Mouse (Mus musculus): ENCODE results near the gene Rsg1. TPM values are rescaled to one million over a fixed set of nuclear protein-coding genes. Genes with fewer than 3 reads are reported as not detected.
A peak's percentile ranks its signal among the peaks of the same experiment; 100 is the strongest.

The Rsg1 gene
- polyA plus RNA-seq, 1 experiment from 2014 or later, result 8.9 TPM

DNA sequence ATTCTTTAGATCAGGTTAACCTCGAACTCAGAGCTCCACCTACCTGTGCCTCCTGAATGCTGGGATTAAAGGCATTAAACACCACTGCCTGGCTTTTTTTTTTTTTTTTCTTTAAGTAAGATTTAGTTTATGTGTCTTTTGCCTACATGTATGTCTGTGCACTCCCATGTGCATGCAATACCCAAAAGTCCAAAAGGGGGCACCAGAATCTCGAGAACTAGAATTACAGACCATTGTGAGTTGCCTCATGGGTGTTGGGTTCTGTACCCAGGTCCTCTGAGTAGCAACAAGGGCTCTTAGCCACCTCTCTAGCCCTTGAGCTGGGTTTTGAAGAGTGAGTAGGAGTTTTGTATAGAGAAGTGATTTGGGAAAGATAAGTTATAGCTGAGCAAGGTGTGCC lies 38.9 kb downstream of the Rsg1 start:
- H3K9ac ChIP-seq (replicated peaks), result no peak overlapping the region
- no peak overlapping the region for H3K4me2 ChIP-seq (replicated peaks)
- H3K9me3 ChIP-seq, result no peaks in the 10 kb centered on the region
- no peak overlapping the region for H3K27ac ChIP-seq
- peaks cover 33% of the 10 kb centered on the region for H3K27me3 ChIP-seq
- no peak overlapping the region for H3K4me3 ChIP-seq (replicated peaks)
- WGBS, result 72% methylated on average over 2 of the region's 2 CpGs
- ATAC-seq, result no peak
- H3K36me3 ChIP-seq, result no peaks in the 10 kb centered on the region
- H3K4me1 ChIP-seq (replicated peaks), result peaks cover 14% of the 10 kb centered on the region

DNA sequence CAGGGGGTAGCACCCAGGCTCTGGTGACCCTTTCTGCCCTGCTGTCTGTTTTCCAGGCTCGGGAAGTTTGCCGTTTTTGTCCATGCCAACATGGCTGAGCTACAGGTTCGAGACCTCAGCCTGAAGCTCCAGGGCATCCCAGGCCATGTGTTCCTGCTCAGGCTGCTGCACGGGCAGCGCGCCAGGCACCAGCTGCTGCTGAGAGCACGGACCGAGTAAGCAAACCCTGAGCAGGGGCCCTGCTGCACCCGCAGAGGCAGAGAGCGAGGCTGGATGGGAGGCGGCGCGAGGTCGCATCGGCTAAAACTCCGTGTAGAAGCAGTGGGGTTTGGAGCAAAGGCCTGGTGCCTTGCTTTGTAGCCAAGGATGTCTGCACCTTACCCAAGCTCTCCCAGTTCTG lies 40.5 kb downstream of the Rsg1 start:
- WGBS, result 83% methylated on average over 16 of the region's 16 CpGs
- ATAC-seq, result no peak; the same call in 1 of the 2 replicates

DNA sequence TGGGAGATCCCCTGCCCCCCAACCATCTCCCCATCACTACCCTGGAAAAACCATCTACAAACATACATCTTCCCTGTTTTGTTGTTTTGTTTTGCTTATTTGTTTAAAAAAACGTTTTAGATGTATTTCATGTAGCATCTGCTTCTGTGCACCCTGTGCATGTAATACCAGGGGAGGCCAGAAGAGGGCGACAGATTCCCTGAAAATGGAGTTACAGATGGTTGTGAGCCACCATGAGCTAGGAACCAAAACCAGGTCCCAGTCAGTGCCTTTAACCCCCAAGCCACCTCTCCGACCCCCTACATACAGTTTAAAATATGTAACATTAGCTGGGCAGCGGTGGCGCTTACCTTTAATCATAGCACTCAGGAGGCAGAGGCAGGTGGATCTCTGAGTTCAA lies 43.7 kb downstream of the Rsg1 start:
- H3K4me2 ChIP-seq (replicated peaks), result no peak overlapping the region
- WGBS, result 67% methylated on average over 5 of the region's 5 CpGs
- no peak for ATAC-seq
- H3K9me3 ChIP-seq, result no peaks in the 10 kb centered on the region
- H3K4me3 ChIP-seq (replicated peaks), result no peak overlapping the region
- no peak overlapping the region for H3K27ac ChIP-seq
- no peak overlapping the region for H3K9ac ChIP-seq (replicated peaks)
- no peaks in the 10 kb centered on the region for H3K27me3 ChIP-seq
- H3K4me1 ChIP-seq (replicated peaks), result no peaks in the 10 kb centered on the region; the same call in 1 of the 2 replicates
- H3K36me3 ChIP-seq, result no peaks in the 10 kb centered on the region

More for the DNA sequence above, 40.5 kb downstream of the Rsg1 start:
- Histone ChIP-seq H3K27me3 (peaks cover 17% of the 10 kb centered on the region), H3K4me2 (replicated peaks) (no peak overlapping the region), H3K9ac (replicated peaks) (0 out of 2 replicates have a peak overlapping the region, but pooled peaks have one; percentile 3), H3K4me3 (replicated peaks) (no peak overlapping the region), H3K27ac (no peak overlapping the region), H3K36me3 (no peaks in the 10 kb centered on the region), H3K4me1 (replicated peaks) (peaks cover 4% of the 10 kb centered on the region; the same call in 1 of the 2 replicates), H3K9me3 (no peaks in the 10 kb centered on the region)

DNA sequence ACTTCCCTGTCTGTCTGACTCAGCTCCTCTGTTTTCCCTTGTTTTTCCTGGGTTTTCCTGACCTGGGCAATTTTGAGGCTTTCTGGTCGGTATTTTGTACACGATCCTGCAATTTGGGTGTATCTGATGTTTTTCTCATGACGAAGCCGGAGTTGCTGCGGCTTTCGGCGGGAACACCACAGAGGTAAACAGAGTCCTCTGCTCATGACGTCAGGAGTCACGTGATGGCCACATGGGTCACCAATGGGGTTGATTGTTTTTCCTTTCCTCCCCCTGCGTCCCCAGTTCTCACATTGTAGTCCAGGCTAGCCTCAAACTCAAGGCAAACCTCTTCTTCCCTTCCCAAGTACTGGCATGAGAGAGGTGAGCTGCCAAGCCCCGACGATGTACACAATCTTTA lies 45.7 kb downstream of the Rsg1 start:
- ATAC-seq, result no peak
- H3K9ac ChIP-seq (replicated peaks), result no peak overlapping the region
- no peaks in the 10 kb centered on the region for H3K36me3 ChIP-seq
- 79% methylated on average over 12 of the region's 12 CpGs for WGBS
- H3K4me1 ChIP-seq (replicated peaks), result no peaks in the 10 kb centered on the region; the same call in 1 of the 2 replicates
- no peak overlapping the region for H3K27ac ChIP-seq
- no peaks in the 10 kb centered on the region for H3K27me3 ChIP-seq
- no peak overlapping the region for H3K4me3 ChIP-seq (replicated peaks)
- no peak overlapping the region for H3K4me2 ChIP-seq (replicated peaks)
- no peaks in the 10 kb centered on the region for H3K9me3 ChIP-seq

DNA sequence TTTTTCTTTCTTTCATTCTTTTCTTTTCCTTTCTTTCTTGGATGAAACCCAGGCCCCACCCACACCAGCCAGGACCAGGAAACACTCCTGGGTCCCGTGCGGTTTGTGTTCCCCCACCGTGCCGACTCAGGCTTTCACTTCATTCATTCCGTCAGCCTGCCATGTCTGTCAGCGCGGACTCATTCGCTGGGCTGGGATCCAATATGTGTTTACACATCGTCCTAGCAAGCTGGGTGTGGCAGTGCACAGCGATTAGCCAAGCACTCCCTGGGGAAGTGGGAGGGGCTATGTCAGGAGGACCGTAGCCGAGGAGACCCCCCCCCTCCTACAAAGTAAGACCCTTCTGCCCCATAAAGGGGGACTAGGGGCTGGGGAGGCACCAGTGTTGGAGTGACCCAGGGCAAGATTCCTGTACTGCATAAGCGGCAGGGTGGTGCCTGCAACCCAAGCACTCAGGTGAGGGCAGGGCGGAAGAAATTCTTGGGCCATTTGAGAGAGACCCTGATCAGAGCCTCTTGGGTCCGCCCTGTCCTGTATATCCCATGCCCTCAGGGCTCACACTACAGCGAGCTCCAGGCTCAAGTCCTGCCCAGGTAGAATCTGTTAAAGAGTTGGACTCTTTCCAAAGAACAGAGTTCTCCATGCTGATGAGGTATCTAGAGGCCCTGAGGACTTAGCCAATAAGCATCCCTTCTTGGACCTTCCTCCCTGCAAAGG lies 46.4 kb downstream of the Rsg1 start:
- H3K4me2 ChIP-seq (replicated peaks), result no peak overlapping the region
- ATAC-seq, result no peak

DNA sequence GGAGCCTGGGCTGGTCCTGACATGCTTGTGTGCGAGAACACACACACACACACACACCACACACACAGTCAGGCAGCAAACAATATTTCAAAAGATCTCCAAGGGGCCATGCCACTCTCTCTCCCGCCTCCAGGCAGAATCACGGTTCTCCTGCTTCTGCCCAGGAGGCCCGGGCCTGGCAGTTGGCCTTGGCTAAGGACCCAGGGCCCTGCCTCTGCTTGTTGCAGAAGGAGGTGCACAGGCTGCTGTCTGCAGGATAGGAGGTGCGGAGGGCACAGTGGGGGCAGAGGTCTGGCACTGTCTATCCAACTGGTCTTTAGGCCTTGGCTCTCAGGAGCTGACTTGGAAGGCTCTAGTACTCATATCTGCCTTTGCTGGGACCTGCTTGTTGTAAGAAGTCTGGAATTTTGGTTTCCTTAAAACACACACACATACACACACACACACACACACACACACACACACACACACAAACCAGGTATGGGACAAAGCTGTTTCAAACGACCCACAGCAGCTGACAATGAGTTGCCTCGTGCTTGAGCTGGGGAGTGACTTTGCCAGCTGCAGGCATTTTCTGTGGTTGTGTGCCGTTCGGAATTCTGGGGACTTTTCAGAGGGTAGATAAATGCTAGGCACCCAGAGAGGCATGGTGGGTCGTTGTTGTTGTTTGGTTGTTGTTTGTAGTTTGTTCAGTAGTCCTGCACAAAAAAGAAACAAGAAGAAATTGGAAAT lies 49.3 kb downstream of the Rsg1 start:
- H3K27me3 ChIP-seq, result no peaks in the 10 kb centered on the region
- no peak overlapping the region for H3K4me2 ChIP-seq (replicated peaks)
- no peaks in the 10 kb centered on the region for H3K36me3 ChIP-seq
- H3K9me3 ChIP-seq, result no peaks in the 10 kb centered on the region
- H3K4me3 ChIP-seq (replicated peaks), result no peak overlapping the region
- H3K27ac ChIP-seq, result no peak overlapping the region
- 82% methylated on average over 10 of the region's 10 CpGs for WGBS
- no peak overlapping the region for H3K9ac ChIP-seq (replicated peaks)
- no peaks in the 10 kb centered on the region for H3K4me1 ChIP-seq (replicated peaks)
- ATAC-seq, result no peak

More for the DNA sequence above, 46.4 kb downstream of the Rsg1 start:
- WGBS, result 76% methylated on average over 16 of the region's 16 CpGs
- no peak overlapping the region for H3K9ac ChIP-seq (replicated peaks)
- no peak overlapping the region for H3K27ac ChIP-seq
- H3K4me3 ChIP-seq (replicated peaks), result no peak overlapping the region
- no peaks in the 10 kb centered on the region for H3K4me1 ChIP-seq (replicated peaks)
- no peaks in the 10 kb centered on the region for H3K27me3 ChIP-seq
- H3K9me3 ChIP-seq, result no peaks in the 10 kb centered on the region
- H3K36me3 ChIP-seq, result no peaks in the 10 kb centered on the region

DNA sequence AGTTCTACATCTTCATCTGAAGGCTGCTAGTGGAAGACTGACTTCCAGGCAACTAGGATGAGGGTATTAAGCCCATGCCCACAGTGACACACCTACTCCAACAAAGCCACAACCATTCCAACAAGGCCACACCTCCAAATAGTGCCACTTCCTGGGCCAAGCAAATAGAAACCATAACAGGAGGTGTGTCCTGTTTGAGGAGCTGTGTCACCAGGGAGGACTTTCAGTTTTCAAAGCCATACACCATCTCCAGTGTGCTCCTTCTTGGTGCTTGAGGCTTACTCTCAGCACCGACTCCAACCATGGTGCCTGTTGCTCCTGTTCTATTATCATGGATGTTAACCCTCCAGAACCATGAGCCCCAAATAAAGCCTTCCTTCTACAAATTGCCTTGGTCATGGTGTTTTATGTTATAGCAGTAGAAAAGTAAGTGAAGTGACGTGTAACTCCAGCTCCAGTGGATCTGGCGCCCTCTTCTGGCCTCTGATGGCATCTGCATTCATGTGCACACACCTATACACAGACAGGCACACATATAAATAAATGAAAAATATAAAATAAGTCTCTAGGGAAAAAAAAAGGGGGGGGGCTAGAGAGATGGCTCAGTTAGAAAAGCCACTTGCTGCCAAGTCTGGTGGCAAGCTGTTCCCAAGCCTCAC lies 52.4 kb downstream of the Rsg1 start:
- no peaks in the 10 kb centered on the region for H3K27me3 ChIP-seq
- 86% methylated on average over 3 of the region's 3 CpGs for WGBS
- H3K4me3 ChIP-seq (replicated peaks), result no peak overlapping the region
- no peaks in the 10 kb centered on the region for H3K36me3 ChIP-seq
- no peak overlapping the region for H3K9ac ChIP-seq (replicated peaks)
- H3K9me3 ChIP-seq, result no peaks in the 10 kb centered on the region
- no peak for ATAC-seq
- H3K4me2 ChIP-seq (replicated peaks), result no peak overlapping the region
- no peak overlapping the region for H3K27ac ChIP-seq
- no peaks in the 10 kb centered on the region for H3K4me1 ChIP-seq (replicated peaks)

DNA sequence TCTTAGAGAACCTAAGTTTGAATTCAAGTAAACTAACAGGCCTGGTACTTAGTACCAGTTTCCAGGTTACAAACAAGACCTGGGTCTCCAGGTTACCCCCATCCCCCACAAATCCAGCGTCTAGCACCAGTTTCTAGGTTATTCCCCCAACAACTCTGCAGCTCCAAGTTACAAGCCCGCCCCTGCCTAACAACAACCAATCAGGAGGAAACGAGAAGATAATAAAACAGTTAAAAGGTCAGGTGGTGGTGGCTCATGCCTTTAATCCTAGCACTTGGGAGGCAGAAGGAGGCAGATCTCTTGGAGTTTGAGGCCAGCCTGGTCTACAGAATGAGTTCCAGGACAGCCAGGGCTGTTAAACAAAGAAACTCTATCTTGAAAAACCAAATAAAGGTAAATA lies 53.5 kb downstream of the Rsg1 start:
- H3K27ac ChIP-seq, result no peak overlapping the region
- ATAC-seq, result no peak
- no peaks in the 10 kb centered on the region for H3K9me3 ChIP-seq
- no peak overlapping the region for H3K4me2 ChIP-seq (replicated peaks)
- H3K4me3 ChIP-seq (replicated peaks), result no peak overlapping the region
- H3K4me1 ChIP-seq (replicated peaks), result no peaks in the 10 kb centered on the region
- peaks cover 9% of the 10 kb centered on the region; the same call in 1 of the 2 replicates for H3K27me3 ChIP-seq
- H3K36me3 ChIP-seq, result no peaks in the 10 kb centered on the region
- 80% methylated on average over 3 of the region's 3 CpGs for WGBS
- no peak overlapping the region for H3K9ac ChIP-seq (replicated peaks)

DNA sequence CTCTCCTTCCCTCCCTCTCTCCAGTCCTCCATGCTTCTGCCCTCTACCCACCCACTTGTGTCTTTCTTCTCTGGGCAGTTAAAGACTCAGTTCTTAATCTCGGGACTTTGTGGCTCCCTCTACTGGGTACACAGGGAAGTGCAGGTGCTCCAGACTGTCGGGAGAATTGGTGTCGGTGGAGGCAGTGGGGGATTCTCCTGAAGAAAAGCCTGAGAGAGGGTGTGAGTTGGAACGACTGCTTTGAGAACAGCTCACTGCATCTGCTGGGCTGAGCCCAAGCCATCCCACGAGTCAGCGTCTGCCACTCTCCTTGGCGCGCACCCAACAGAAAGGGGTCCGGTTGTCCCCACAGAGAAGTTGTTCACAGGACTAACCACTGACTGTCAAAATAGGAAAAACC lies 54.1 kb downstream of the Rsg1 start:
- Histone ChIP-seq H3K9me3 (no peaks in the 10 kb centered on the region), H3K4me1 (replicated peaks) (no peaks in the 10 kb centered on the region), H3K4me3 (replicated peaks) (no peak overlapping the region), H3K27me3 (peaks cover 14% of the 10 kb centered on the region; the same call in 1 of the 2 replicates), H3K27ac (no peak overlapping the region), H3K9ac (replicated peaks) (no peak overlapping the region), H3K4me2 (replicated peaks) (no peak overlapping the region), H3K36me3 (no peaks in the 10 kb centered on the region)
- no peak for ATAC-seq
- WGBS, result 43% methylated on average over 9 of the region's 9 CpGs

DNA sequence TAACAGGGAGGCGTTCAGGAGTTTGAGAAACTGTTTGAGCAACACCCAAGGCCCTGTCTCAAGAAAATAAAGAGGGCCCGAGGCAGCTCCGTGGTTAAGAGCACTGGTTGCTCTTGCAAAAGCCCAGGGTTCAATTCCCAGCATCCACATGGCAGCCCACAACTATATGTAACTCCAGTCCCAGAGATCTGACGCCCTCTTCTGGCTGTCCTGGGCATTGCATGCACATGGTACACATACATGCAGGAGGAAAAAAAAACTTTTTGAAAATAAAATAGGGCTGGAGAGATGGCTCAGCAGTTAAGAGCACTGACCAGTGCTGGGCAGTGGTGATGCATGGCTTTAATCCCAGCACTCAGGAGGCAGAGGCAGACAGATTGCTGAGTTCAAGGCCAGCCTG lies 54.6 kb downstream of the Rsg1 start:
- Histone ChIP-seq H3K4me3 (replicated peaks) (no peak overlapping the region), H3K4me2 (replicated peaks) (no peak overlapping the region), H3K9me3 (no peaks in the 10 kb centered on the region), H3K27ac (no peak overlapping the region), H3K27me3 (peaks cover 14% of the 10 kb centered on the region; the same call in 1 of the 2 replicates), H3K4me1 (replicated peaks) (peaks cover under 1% of the 10 kb centered on the region), H3K36me3 (no peaks in the 10 kb centered on the region), H3K9ac (replicated peaks) (no peak overlapping the region)
- no peak for ATAC-seq
- 82% methylated on average over 4 of the region's 4 CpGs for WGBS

DNA sequence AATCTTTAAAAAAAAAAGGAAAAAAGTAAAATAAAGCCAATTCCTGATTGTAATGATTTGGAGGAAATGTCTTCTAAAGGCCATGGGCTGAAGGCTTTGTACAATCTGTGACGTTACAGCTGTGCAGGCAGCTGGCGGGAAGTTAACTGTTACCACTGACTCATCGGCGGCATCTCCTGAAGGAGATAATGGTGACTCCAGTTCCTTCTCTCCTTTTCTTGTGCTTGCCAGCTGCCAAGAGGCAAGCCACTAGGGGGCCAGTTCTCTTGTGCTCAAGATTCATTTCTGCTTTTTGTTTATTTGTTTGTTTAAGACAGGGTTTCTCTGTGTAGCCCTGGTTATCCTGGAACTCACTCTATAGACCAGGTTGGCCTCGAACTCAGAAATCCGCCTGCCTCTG lies 55.3 kb downstream of the Rsg1 start:
- WGBS, result 86% methylated on average over 6 of the region's 6 CpGs
- no peak for ATAC-seq
- Histone ChIP-seq H3K9me3 (no peaks in the 10 kb centered on the region), H3K27ac (no peak overlapping the region), H3K36me3 (no peaks in the 10 kb centered on the region), H3K4me3 (replicated peaks) (no peak overlapping the region), H3K4me2 (replicated peaks) (no peak overlapping the region), H3K4me1 (replicated peaks) (peaks cover 8% of the 10 kb centered on the region), H3K9ac (replicated peaks) (no peak overlapping the region), H3K27me3 (peaks cover 14% of the 10 kb centered on the region; the same call in 1 of the 2 replicates)
